Mouse (Mus musculus) stomach, postnatal 0 days (tissue): ENCODE measurements around the gene Acadl.

Experiments
- CTCF ChIP-seq: IDR thresholded peaks from 2 replicates; pipeline ENCODE4 v1.5.1; 2016; ENCODE audit warnings: antibody characterized with exemption, low read depth, mild to moderate bottlenecking, moderate library complexity
- EP300 ChIP-seq: optimal IDR thresholded peaks from 2 replicates; pipeline ENCODE3; 2016; ENCODE audit warnings: antibody characterized with exemption

DNA sequence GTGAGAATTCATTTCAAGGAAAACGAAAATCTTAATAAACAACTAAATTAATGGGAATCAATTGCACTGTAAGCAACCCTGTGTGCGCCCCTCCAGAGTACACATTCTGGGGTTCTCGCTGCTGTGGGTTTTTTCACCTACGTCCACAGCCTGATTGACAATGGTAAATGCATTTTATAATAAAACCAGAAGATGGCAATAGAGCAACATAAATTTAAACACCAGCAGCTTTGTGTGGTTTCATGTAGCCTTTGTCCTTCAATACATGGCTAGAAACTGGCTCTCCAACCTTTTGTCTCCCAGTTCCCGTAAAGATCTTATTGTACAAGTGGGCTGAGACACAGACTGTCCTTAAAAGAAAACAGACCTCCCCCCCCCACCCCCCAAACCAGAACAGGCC is 33.0 kb upstream of the Acadl start:
- TF ChIP-seq CTCF (peak; percentile 64), EP300 (no peak)
